Mouse (Mus musculus) embryonic facial prominence, embryonic 15.5 days (tissue): ENCODE measurements around the gene Kcnip2. TPM values are rescaled to one million over a fixed set of nuclear protein-coding genes. Genes with fewer than 3 reads are reported as not detected.

Experiments used
- ATAC-seq: fragments of 200-750 bp; cut with Nextera tagmentation; 2 replicates; pipeline ENCODE4 v1.8.0; 2017; ENCODE audit warnings: low read depth, moderate TSS enrichment; ENCODE audit not compliant: insufficient number of reproducible peaks, low FRiP score, low TSS enrichment
- H3K27ac ChIP-seq: fragments of 300-500 bp; sonication (generic); replicated peaks from 2 replicates; pipeline ENCODE4 v1.5.1; 2015; ENCODE audit warnings: mild to moderate bottlenecking, inconsistent platforms
- H3K27me3 ChIP-seq: fragments of 300-500 bp; sonication (generic); 2 replicates; pipeline ENCODE4 v1.6.1; 2015; ENCODE audit warnings: inconsistent platforms
- H3K36me3 ChIP-seq: fragments of 300-500 bp; sonication (generic); 2 replicates; pipeline ENCODE4 v1.6.1; 2015; ENCODE audit warnings: mild to moderate bottlenecking, inconsistent platforms
- H3K4me1 ChIP-seq: fragments of 300-500 bp; sonication (generic); 2 replicates; pipeline ENCODE4 v1.6.1; 2015; ENCODE audit warnings: inconsistent platforms
- H3K4me2 ChIP-seq: fragments of 300-500 bp; sonication (generic); replicated peaks from 2 replicates; pipeline ENCODE4 v1.6.1; 2015; ENCODE audit warnings: mild to moderate bottlenecking, inconsistent platforms
- H3K4me3 ChIP-seq: fragments of 300-500 bp; sonication (generic); replicated peaks from 2 replicates; pipeline ENCODE4 v1.5.1; 2015; ENCODE audit warnings: mild to moderate bottlenecking, inconsistent platforms
- H3K9ac ChIP-seq: fragments of 300-500 bp; sonication (generic); 2 replicates; pipeline ENCODE4 v1.6.1; 2015; ENCODE audit warnings: inconsistent platforms
- H3K9me3 ChIP-seq: fragments of 300-500 bp; sonication (generic); replicated peaks from 2 replicates; pipeline ENCODE4 v1.6.1; 2016; ENCODE audit warnings: inconsistent platforms
- WGBS: fragments of 180-500 bp; shearing (Covaris S2); methylation state at CpG from one replicate; pipeline ENCODE4 v1.1.7; 2015; 5-methylcytosine and 5-hydroxymethylcytosine counted together
- polyA plus RNA-seq: library from polyadenylated mRNA; unstranded; fragments of >200 nt; fragmentation: Nextera tagmentation; extraction: Ambion mirVana; gene quantifications from 2 replicates; pipeline ENCODE4 v1.2.1, GENCODE M21; 2015

The Kcnip2 gene
- polyA plus RNA-seq, 1 experiment from 2014 or later = 2.5 TPM

DNA sequence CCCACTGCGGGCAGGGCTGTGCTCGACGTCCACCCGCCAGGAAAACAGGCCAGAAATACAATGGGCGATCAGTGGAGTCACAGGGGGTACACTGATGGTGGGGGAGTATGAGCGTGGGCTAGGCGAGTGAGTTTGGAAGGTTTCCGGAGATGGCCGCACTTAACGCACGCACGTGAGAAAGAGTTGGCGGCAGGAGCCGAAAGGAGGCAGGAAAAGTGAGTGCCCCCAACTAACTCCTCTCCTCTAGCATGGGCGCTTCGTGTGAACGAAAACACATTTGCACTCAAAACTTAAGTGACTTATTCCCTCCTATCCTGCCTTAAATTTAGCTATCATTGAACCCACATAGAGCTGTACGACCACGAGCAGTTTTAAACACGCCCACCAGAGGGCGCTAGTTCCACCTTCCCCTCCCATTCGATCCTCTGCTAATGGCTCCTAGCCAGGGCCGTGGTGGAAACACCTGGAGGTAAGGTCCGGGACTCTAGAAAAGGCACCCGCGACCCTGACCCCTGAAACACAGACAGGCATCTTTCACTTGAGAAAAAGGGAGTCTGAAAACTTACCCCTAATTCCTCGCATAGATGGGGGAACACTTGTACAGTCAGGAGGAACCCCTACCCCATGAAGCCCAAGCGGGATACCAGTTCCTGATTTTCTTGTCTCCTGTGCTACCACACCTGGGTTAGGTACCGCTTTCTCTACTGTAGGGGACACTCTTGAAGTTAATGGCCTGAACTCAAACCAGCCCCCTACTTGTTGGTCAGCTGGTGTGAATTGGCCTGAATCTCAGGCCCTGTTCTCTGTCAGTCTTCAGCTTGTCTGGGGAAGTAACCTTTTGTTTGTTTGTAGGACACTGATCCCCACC lies 69.5 kb downstream of the Kcnip2 start:
- Histone ChIP-seq H3K4me1 (peaks cover 52% of the 10 kb centered on the region), H3K36me3 (peaks cover under 1% of the 10 kb centered on the region; the same call in 1 of the 2 replicates), H3K9ac (no peak overlapping the region), H3K9me3 (no peaks in the 10 kb centered on the region), H3K27ac (no peak overlapping the region), H3K27me3 (peaks cover 51% of the 10 kb centered on the region), H3K4me3 (peak overlapping the region; percentile 4; the same call in 1 of the 2 replicates), H3K4me2 (peak overlapping the region; percentile 8; the same call in 1 of the 2 replicates)
- WGBS = 10% methylated on average over 29 of the region's 29 CpGs
- no peak for ATAC-seq

DNA sequence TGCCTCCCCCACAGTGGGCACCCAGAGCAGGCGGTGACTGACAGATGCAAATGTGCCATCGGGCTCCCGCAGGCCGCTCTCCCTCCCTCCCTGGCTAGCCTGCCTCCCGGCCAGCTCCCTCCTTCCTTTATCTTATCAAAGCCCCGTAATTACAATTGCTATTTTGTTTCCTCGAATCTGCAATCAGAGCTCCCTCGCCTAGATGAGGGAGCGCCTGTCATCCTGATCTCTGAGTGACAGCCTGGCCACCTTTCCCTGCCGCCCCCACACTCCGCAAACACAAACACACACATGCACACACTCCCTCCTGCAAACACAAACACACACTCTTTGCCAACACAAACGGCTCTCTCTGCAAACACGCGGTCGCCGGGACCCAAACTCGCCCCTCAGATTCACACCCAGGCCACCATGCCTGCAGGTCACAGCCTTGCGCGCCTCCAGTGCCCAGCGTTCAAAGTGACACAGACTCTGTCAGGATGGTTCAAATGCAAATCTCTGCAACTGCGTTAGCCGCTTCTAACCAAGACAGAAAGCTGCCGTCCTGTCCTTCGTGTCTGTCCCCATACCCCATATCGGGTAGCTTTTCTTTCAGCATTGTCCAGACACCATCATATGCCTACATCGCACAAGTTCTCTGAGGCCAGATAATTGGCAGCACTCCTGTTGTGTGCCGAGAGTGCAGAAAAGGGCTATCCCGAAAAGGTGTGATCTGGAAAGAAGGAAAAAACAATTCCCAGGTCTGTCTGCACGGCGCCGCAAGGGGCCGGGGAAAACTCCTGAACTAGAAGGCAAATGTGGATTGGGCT lies 70.3 kb downstream of the Kcnip2 start:
- 6% methylated on average over 32 of the region's 32 CpGs for WGBS
- H3K27ac ChIP-seq = no peak overlapping the region
- peaks cover 60% of the 10 kb centered on the region for H3K27me3 ChIP-seq
- no peaks in the 10 kb centered on the region for H3K9me3 ChIP-seq
- no peak for ATAC-seq
- H3K4me2 ChIP-seq = peak overlapping the region; percentile 8; the same call in 1 of the 2 replicates
- no peaks in the 10 kb centered on the region for H3K36me3 ChIP-seq
- no peak overlapping the region for H3K9ac ChIP-seq
- peak overlapping the region; percentile 4; the same call in 1 of the 2 replicates for H3K4me3 ChIP-seq
- peaks cover 60% of the 10 kb centered on the region for H3K4me1 ChIP-seq

DNA sequence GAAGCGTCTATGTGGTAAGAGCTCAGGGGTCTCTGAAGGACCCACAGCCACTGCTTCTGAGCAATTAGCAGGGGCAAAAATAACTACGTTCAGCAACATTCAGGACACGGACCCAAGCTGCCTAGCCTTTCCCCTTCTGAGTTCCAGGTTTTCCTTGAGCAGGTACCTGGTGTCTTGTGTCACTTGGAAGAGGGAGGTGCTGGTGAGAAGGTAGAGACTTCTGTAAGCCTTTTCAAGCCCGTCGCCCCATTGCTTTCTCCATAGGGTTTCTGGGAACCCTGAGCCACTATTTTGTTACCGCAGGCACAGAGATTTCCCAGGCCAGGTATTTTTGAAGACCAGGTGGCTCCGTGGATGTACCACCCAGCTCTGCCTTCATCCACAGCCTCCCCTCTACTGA lies 72.2 kb downstream of the Kcnip2 start:
- H3K4me2 ChIP-seq = no peak overlapping the region
- whole genome bisulfite sequencing = 19% methylated on average over 7 of the region's 7 CpGs
- H3K4me3 ChIP-seq = peak overlapping the region; percentile 42
- H3K27ac ChIP-seq = no peak overlapping the region
- no peaks in the 10 kb centered on the region for H3K9me3 ChIP-seq
- peaks cover 78% of the 10 kb centered on the region for H3K27me3 ChIP-seq
- peaks cover 56% of the 10 kb centered on the region for H3K4me1 ChIP-seq
- no peaks in the 10 kb centered on the region for H3K36me3 ChIP-seq
- ATAC-seq = no peak
- H3K9ac ChIP-seq = no peak overlapping the region

DNA sequence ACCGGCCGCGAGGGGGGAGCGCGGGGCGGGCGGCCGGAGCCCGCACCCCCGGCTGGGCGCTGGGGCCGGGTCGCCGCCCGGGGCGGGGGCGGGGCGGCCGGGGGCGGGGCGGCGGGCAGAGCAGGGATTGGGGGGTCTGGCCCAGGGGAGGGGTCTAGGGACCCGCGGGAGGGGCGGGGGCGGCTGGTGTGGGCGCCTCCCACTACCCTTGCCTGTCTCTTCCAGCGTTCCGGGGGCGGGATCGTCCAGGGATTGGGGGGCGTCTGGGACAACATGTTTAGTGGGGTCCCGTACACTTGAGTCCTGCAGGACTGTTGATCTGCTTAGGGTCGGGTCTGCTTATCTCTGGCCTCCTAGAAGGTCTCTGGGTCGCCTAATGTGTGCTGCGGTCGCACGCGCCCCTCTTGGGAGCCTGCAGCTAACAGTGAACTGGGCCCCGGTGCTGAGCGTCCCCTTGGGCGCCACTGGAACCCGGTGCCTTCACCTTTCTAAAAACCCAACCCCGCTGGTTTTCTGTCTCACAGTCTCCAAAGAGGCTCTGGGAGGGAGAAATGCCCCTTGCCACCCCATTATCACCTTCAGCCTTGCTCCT lies 72.8 kb downstream of the Kcnip2 start:
- Histone ChIP-seq H3K9me3 (no peaks in the 10 kb centered on the region), H3K27ac (no peak overlapping the region), H3K4me3 (peak overlapping the region; percentile 42), H3K27me3 (peaks cover 83% of the 10 kb centered on the region), H3K4me2 (peak overlapping the region; percentile 78), H3K9ac (no peak overlapping the region), H3K36me3 (no peaks in the 10 kb centered on the region), H3K4me1 (peaks cover 51% of the 10 kb centered on the region)
- no peak for ATAC-seq
- WGBS = 3% methylated on average over 31 of the region's 44 CpGs

DNA sequence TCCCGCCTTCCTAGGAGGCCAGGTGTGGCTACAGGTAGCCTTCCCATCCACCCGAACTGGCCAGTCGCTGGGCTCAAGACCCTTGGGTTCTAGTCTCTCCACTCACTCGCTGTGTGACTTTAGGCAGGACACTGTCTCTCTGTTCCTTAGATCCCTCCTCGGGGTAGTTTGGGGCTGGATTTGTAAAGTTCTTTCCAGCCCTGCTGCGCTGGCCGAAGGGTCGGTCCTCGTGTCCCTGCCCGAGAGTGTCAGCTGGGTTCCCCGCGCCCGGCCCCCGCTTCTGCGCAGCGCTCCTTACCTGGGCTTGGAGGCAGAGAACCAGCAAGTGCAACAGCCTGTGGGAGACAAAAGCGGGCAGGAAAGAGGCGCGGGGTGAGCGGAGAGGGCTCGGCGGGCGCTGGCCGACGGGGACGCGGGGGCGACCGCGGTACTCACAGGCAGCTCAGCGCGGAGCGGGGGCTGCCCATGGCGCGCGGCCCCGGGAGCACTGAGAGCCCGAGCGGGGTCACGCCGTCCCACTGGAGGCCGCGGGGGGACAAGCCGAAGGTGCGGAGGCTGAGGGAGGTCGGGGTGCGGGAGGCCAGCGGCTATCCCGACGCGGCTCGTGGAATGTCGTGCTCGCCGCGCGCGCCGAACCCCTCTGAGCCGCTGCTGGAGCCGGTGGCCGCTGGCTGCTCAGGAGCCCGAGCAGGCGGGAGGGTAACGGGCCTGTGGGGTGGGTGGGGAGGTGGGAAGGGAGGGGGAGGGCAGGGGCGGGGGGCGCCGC lies 73.5 kb downstream of the Kcnip2 start, which contains the start of gene Fgf8:
Fgf8 (minus strand) TSS at position 698 of the 766 bp plus-strand sequence.
- Histone ChIP-seq H3K9me3 (no peaks in the 10 kb centered on the region), H3K4me3 (peak within 1 kb of the TSS; percentile 42), H3K4me1 (peaks cover 51% of the 10 kb centered on the region), H3K9ac (no peak within 1 kb of the TSS), H3K4me2 (peak within 1 kb of the TSS; percentile 78), H3K27ac (no peak within 1 kb of the TSS), H3K36me3 (no peaks in the 10 kb centered on the region), H3K27me3 (peaks cover 90% of the 10 kb centered on the region)
- WGBS = under 1% methylated on average over 64 of the region's 68 CpGs
- ATAC-seq = no peak

Other genes starting within 250 kb of the Kcnip2 start
- 6.0 and 6.2 TPM in 2 replicates for gene Fbxw4, start 155.7 kb downstream of the Kcnip2 start, polyA plus RNA-seq
- 0.15 and 0.21 TPM in 2 replicates for gene Fgf8, start 73.1 kb downstream of the Kcnip2 start, polyA plus RNA-seq
- gene Npm3, start 66.5 kb downstream of the Kcnip2 start, polyA plus RNA-seq = 17.0 and 17.9 TPM in 2 replicates
- 53.0 and 55.9 TPM in 2 replicates for gene Mgea5, start 32.2 kb downstream of the Kcnip2 start, polyA plus RNA-seq
- gene Armh3, start 182.4 kb upstream of the Kcnip2 start, polyA plus RNA-seq = 16.6 and 20.5 TPM in 2 replicates
- gene Hps6, start 187.4 kb upstream of the Kcnip2 start, polyA plus RNA-seq = 8.7 and 10.1 TPM in 2 replicates
- 37.0 and 38.3 TPM in 2 replicates for gene Pprc1, start 228.8 kb upstream of the Kcnip2 start, polyA plus RNA-seq
- 114 and 120 TPM in 2 replicates for gene Ldb1, start 229.2 kb upstream of the Kcnip2 start, polyA plus RNA-seq